Mouse (Mus musculus): Measurements from ENCODE around the gene Elk3. TPM values are rescaled to one million over a fixed set of nuclear protein-coding genes. Genes with fewer than 3 reads are reported as not detected.

Gene Elk3
- polyA plus RNA-seq, 1 experiment from 2014 or later: 9.6 TPM

- Histone ChIP-seq H3K27ac (no peak overlapping the region), H3K27me3 (replicated peaks) (no peaks in the 10 kb centered on the region), H3K36me3 (no peaks in the 10 kb centered on the region), H3K4me2 (no peak overlapping the region), H3K4me3 (no peak overlapping the region), H3K4me1 (no peaks in the 10 kb centered on the region), H3K9ac (no peak overlapping the region), H3K9me3 (replicated peaks) (no peaks in the 10 kb centered on the region; the same call in 1 of the 2 replicates)
- no peak for ATAC-seq
- WGBS (ENCODE audit: insufficient replicate concordance): 62% methylated on average over 9 of the region's 9 CpGs
Measured at GRCm38 (mm10) chr10:93346208-93346936, 35.4 kb upstream of the Elk3 start.

- Histone ChIP-seq H3K4me1 (no peaks in the 10 kb centered on the region), H3K4me3 (no peak overlapping the region), H3K4me2 (no peak overlapping the region), H3K27me3 (replicated peaks) (no peaks in the 10 kb centered on the region), H3K9ac (no peak overlapping the region), H3K27ac (no peak overlapping the region), H3K9me3 (replicated peaks) (no peaks in the 10 kb centered on the region), H3K36me3 (no peaks in the 10 kb centered on the region)
- no peak for ATAC-seq
- WGBS (ENCODE audit: insufficient replicate concordance): 48% methylated on average over 2 of the region's 2 CpGs
Measured at GRCm38 (mm10) chr10:93345497-93345896, 34.6 kb upstream of the Elk3 start.

- H3K4me1 ChIP-seq: no peaks in the 10 kb centered on the region
- ATAC-seq: no peak
- H3K27me3 ChIP-seq (replicated peaks): no peaks in the 10 kb centered on the region
- no peak overlapping the region for H3K9ac ChIP-seq
- H3K27ac ChIP-seq: no peak overlapping the region
- WGBS (ENCODE audit: insufficient replicate concordance): 77% methylated on average over 6 of the region's 6 CpGs
- H3K9me3 ChIP-seq (replicated peaks): no peaks in the 10 kb centered on the region
- no peak overlapping the region for H3K4me2 ChIP-seq
- H3K4me3 ChIP-seq: no peak overlapping the region
- H3K36me3 ChIP-seq: no peaks in the 10 kb centered on the region
Measured at GRCm38 (mm10) chr10:93343469-93343868, 32.5 kb upstream of the Elk3 start.

GRCm38 (mm10) chr10:93342986-93343385, 32.1 kb upstream of the Elk3 start:
- no peak overlapping the region for H3K9ac ChIP-seq
- no peak overlapping the region for H3K27ac ChIP-seq
- H3K27me3 ChIP-seq (replicated peaks): no peaks in the 10 kb centered on the region
- no peak for ATAC-seq
- no peaks in the 10 kb centered on the region for H3K9me3 ChIP-seq (replicated peaks)
- WGBS (ENCODE audit: insufficient replicate concordance): 75% methylated on average over 3 of the region's 3 CpGs
- H3K4me1 ChIP-seq: no peaks in the 10 kb centered on the region
- H3K4me3 ChIP-seq: no peak overlapping the region
- no peaks in the 10 kb centered on the region for H3K36me3 ChIP-seq
- no peak overlapping the region for H3K4me2 ChIP-seq

- H3K4me1 ChIP-seq: peaks cover 20% of the 10 kb centered on the region
- no peak for ATAC-seq
- no peak overlapping the region for H3K9ac ChIP-seq
- H3K27me3 ChIP-seq (replicated peaks): no peaks in the 10 kb centered on the region
- no peaks in the 10 kb centered on the region for H3K9me3 ChIP-seq (replicated peaks)
- no peak overlapping the region for H3K4me3 ChIP-seq
- H3K4me2 ChIP-seq: no peak overlapping the region
- 74% methylated on average over 5 of the region's 5 CpGs for WGBS (ENCODE audit: insufficient replicate concordance)
- no peaks in the 10 kb centered on the region for H3K36me3 ChIP-seq
- H3K27ac ChIP-seq: no peak overlapping the region
Measured at GRCm38 (mm10) chr10:93338526-93338925, 27.6 kb upstream of the Elk3 start.

- Histone ChIP-seq H3K36me3 (no peaks in the 10 kb centered on the region), H3K9me3 (replicated peaks) (no peaks in the 10 kb centered on the region), H3K4me1 (peaks cover 36% of the 10 kb centered on the region), H3K4me3 (no peak overlapping the region), H3K27me3 (replicated peaks) (no peaks in the 10 kb centered on the region), H3K9ac (no peak overlapping the region), H3K4me2 (peak overlapping the region; percentile 9; the same call in 1 of the 2 replicates), H3K27ac (peak overlapping the region; percentile 28; the same call in 1 of the 2 replicates)
- 14% methylated on average over 6 of the region's 6 CpGs for WGBS (ENCODE audit: insufficient replicate concordance)
- ATAC-seq: 0 out of 2 replicates have a peak, but pooled peaks have one; percentile 8
Measured at GRCm38 (mm10) chr10:93336462-93336931, 25.6 kb upstream of the Elk3 start.

- H3K36me3 ChIP-seq: no peaks in the 10 kb centered on the region
- 24% methylated on average over 16 of the region's 16 CpGs for WGBS (ENCODE audit: insufficient replicate concordance)
- peak overlapping the region; percentile 9 for H3K4me2 ChIP-seq
- peaks cover 36% of the 10 kb centered on the region for H3K4me1 ChIP-seq
- no peaks in the 10 kb centered on the region for H3K9me3 ChIP-seq (replicated peaks)
- peak; percentile 63 for ATAC-seq
- no peak overlapping the region for H3K4me3 ChIP-seq
- no peaks in the 10 kb centered on the region for H3K27me3 ChIP-seq (replicated peaks)
- H3K27ac ChIP-seq: peak overlapping the region; percentile 34; the same call in 1 of the 2 replicates
- no peak overlapping the region for H3K9ac ChIP-seq
Measured at GRCm38 (mm10) chr10:93335828-93336461, 25.0 kb upstream of the Elk3 start.

- H3K9ac ChIP-seq: no peak overlapping the region
- H3K27me3 ChIP-seq (replicated peaks): no peaks in the 10 kb centered on the region
- 47% methylated on average over 2 of the region's 2 CpGs for WGBS (ENCODE audit: insufficient replicate concordance)
- peaks cover 36% of the 10 kb centered on the region for H3K4me1 ChIP-seq
- no peaks in the 10 kb centered on the region for H3K9me3 ChIP-seq (replicated peaks)
- ATAC-seq: no peak
- H3K27ac ChIP-seq: no peak overlapping the region
- H3K36me3 ChIP-seq: no peaks in the 10 kb centered on the region
- H3K4me2 ChIP-seq: no peak overlapping the region
- no peak overlapping the region for H3K4me3 ChIP-seq
Measured at GRCm38 (mm10) chr10:93335001-93335400, 24.1 kb upstream of the Elk3 start.

- WGBS (ENCODE audit: insufficient replicate concordance): 24% methylated on average over 5 of the region's 5 CpGs
- H3K4me3 ChIP-seq: no peak overlapping the region
- H3K9ac ChIP-seq: no peak overlapping the region
- H3K36me3 ChIP-seq: no peaks in the 10 kb centered on the region
- H3K9me3 ChIP-seq (replicated peaks): no peaks in the 10 kb centered on the region
- peak; percentile 42; the same call in 1 of the 2 replicates for ATAC-seq
- H3K27me3 ChIP-seq (replicated peaks): no peaks in the 10 kb centered on the region
- H3K27ac ChIP-seq: no peak overlapping the region
- H3K4me2 ChIP-seq: no peak overlapping the region
- H3K4me1 ChIP-seq: peaks cover 36% of the 10 kb centered on the region
Measured at GRCm38 (mm10) chr10:93333239-93333638, 22.3 kb upstream of the Elk3 start.

GRCm38 (mm10) chr10:93332261-93332809, 21.4 kb upstream of the Elk3 start:
- Histone ChIP-seq H3K9me3 (replicated peaks) (no peaks in the 10 kb centered on the region), H3K27me3 (replicated peaks) (no peaks in the 10 kb centered on the region), H3K36me3 (no peaks in the 10 kb centered on the region), H3K4me1 (peaks cover 36% of the 10 kb centered on the region), H3K4me2 (no peak overlapping the region), H3K27ac (no peak overlapping the region), H3K4me3 (no peak overlapping the region), H3K9ac (no peak overlapping the region)
- ATAC-seq: no peak
- WGBS (ENCODE audit: insufficient replicate concordance): 31% methylated on average over 3 of the region's 3 CpGs

GRCm38 (mm10) chr10:93331543-93331942, 20.6 kb upstream of the Elk3 start:
- Histone ChIP-seq H3K9ac (no peak overlapping the region), H3K27ac (no peak overlapping the region), H3K4me2 (no peak overlapping the region), H3K36me3 (no peaks in the 10 kb centered on the region), H3K4me3 (no peak overlapping the region), H3K9me3 (replicated peaks) (no peaks in the 10 kb centered on the region), H3K27me3 (replicated peaks) (no peaks in the 10 kb centered on the region), H3K4me1 (peaks cover 33% of the 10 kb centered on the region)
- no peak for ATAC-seq
- WGBS (ENCODE audit: insufficient replicate concordance): 86% methylated on average over 4 of the region's 4 CpGs

- H3K4me2 ChIP-seq: no peak overlapping the region
- H3K27me3 ChIP-seq (replicated peaks): no peaks in the 10 kb centered on the region
- H3K4me3 ChIP-seq: no peak overlapping the region
- no peaks in the 10 kb centered on the region for H3K36me3 ChIP-seq
- H3K27ac ChIP-seq: no peak overlapping the region
- no peak for ATAC-seq
- 80% methylated on average over 5 of the region's 5 CpGs for WGBS (ENCODE audit: insufficient replicate concordance)
- H3K9me3 ChIP-seq (replicated peaks): no peaks in the 10 kb centered on the region
- H3K4me1 ChIP-seq: peaks cover 27% of the 10 kb centered on the region
- no peak overlapping the region for H3K9ac ChIP-seq
Measured at GRCm38 (mm10) chr10:93328321-93328720, 17.4 kb upstream of the Elk3 start.
